Mouse (Mus musculus) kidney, adult 2 months (tissue): Measurements from ENCODE around the gene Rps6ka4. TPM values are rescaled to one million over a fixed set of nuclear protein-coding genes. Genes with fewer than 3 reads are reported as not detected.
A peak's percentile ranks its signal among the peaks of the same experiment; 100 is the strongest.

ENCODE experiments used
- DNase-seq: peaks from one replicate; pipeline ENCODE4 v3.0.0; 2021
- H3K27ac ChIP-seq: fragments of 200-500 bp; 2 replicates; pipeline ENCODE4 v1.5.1; 2012; ENCODE audit warnings: low read depth, low read length, control low read depth, inconsistent platforms; ENCODE audit not compliant: insufficient read depth
- H3K27me3 ChIP-seq: fragments of 200-500 bp; replicated peaks from 2 replicates; pipeline ENCODE4 v1.6.1; 2012; ENCODE audit warnings: mild to moderate bottlenecking, moderate library complexity, low read length, inconsistent platforms; ENCODE audit not compliant: control insufficient read depth, insufficient read depth
- H3K36me3 ChIP-seq: fragments of 200-500 bp; 2 replicates; pipeline ENCODE4 v1.6.1; 2012; ENCODE audit warnings: mild to moderate bottlenecking, moderate library complexity, low read length, inconsistent platforms; ENCODE audit not compliant: control insufficient read depth, insufficient read depth
- H3K4me1 ChIP-seq: fragments of 200-500 bp; 2 replicates; pipeline ENCODE4 v1.6.1; 2011; ENCODE audit warnings: low read length; ENCODE audit not compliant: control insufficient read depth, insufficient read depth
- H3K4me3 ChIP-seq: fragments of 200-500 bp; 2 replicates; pipeline ENCODE4 v1.5.1; 2011; ENCODE audit warnings: mild to moderate bottlenecking, low read depth, low read length, control low read depth; ENCODE audit not compliant: insufficient read depth
- CTCF ChIP-seq: fragments of 200-500 bp; conservative IDR thresholded peaks from 2 replicates; pipeline ENCODE4 v1.5.1; 2011; ENCODE audit warnings: low read depth, mild to moderate bottlenecking, control low read depth, low read length, moderate library complexity, mixed read lengths; ENCODE audit not compliant: insufficient read depth, insufficient read length
- POLR2A ChIP-seq: fragments of 200-500 bp; IDR thresholded peaks from one replicate; pipeline ENCODE4 v1.6.1; 2011; ENCODE audit warnings: low read depth, low read length, control low read depth
- WGBS: fragments of 180-500 bp; shearing (Covaris S2); methylation state at CpG from one replicate; pipeline ENCODE4 v1.1.7; 2018; 5-methylcytosine and 5-hydroxymethylcytosine counted together
- polyA plus RNA-seq: library from polyadenylated mRNA; depleted of rRNA; stranded (reverse); fragments of >200 nt; gene quantifications from 2 replicates; pipeline ENCODE4 v1.2.3, GENCODE M21; 2012

The Rps6ka4 gene
- polyA plus RNA-seq, 1 experiment = 19.9 TPM

DNA sequence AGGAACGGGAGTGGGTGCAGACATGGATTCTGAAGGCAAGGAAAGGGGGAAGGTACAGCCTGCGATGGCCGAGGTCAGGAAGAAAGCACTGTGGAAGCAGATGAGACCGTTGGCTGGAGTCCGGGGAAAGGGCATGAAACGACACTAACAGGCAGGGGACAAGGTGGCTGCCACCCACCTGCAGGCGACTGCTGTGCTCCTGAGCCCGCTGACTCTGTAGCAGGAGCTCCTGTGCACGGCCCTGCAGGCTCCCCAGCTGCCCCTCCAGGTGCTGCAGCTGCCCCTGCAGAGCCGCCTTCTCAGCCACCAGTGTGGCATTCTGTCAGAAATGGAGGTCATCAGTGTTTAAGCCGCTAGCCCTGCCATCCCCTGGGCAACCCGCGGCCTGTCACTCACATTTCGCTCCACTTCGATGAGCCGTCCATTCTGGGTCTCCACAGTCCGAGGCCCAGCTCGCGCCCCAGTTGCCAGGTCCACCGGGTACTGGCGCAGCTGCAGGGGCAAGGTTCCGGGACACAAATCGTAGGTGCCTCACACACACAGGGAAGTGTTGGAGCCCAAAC lies 9.2 kb upstream of the Rps6ka4 start:
- 84% methylated on average over 23 of the region's 23 CpGs for WGBS

DNA sequence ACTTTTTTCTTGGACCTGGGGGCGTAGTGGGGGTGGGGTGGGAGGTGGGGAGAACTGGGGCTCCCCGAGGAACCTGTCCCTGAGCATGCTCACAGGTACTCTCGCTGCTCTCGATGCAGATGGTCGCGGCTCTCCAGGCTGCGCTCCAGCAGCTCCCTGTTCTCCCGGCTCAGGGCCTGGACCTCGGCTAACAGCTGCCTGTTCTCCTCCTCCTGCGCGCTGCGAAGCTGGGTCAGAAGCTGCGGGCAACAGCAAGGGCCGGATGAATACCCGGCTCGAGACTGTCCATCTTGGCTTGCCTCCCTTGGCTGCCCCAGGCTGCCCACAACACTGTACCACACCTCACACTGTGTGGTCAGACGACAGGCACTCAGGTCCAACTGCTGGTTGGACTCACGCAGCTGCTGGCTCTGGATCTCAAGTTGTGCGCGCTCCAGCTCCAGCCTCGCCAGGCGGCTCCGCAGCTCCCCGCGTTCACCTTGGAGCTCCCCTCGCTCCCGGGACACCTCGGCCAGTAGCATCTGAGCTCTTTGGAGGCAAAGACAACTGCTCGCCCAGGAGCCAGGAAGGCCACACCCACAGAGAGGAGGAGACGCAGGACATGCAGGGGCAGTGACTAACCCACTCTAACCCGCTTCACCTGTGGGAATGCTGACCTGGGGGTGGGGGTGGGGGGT lies 7.5 kb upstream of the Rps6ka4 start:
- TF ChIP-seq POLR2A (no peak), CTCF (no peak)
- DNase-seq = peak; percentile 36
- no peaks in the 10 kb centered on the region for H3K36me3 ChIP-seq
- peaks cover 3% of the 10 kb centered on the region; the same call in 1 of the 2 replicates for H3K4me1 ChIP-seq
- WGBS = 7% methylated on average over 31 of the region's 31 CpGs
- no peaks in the 10 kb centered on the region for H3K27me3 ChIP-seq
- H3K27ac ChIP-seq = no peak overlapping the region
- no peak overlapping the region for H3K4me3 ChIP-seq

More for the DNA sequence above, 9.2 kb upstream of the Rps6ka4 start:
- Histone ChIP-seq H3K27me3 (no peaks in the 10 kb centered on the region), H3K36me3 (no peaks in the 10 kb centered on the region), H3K27ac (no peak overlapping the region), H3K4me3 (no peak overlapping the region), H3K4me1 (peaks cover 3% of the 10 kb centered on the region; the same call in 1 of the 2 replicates)
- DNase-seq = no peak
- TF ChIP-seq POLR2A (no peak), CTCF (no peak)

DNA sequence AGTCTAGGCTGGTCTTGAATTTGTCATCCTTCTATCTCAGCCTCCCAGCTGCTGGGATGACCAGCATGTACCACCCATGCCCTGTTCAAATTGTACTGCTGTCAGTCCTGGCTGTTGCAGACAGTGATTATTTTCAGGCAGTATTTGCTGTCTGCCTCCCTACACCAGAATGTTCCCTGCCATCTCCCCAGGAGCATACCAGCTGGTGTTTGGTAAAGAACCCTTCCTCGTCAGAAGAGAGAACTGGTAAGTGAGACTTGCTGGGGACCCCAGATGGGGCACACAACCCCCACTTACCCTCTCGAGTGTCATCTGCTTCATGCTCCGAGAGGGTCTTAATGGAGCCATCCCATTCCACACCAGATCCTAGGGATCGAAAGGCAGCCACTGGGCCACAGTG lies 5.6 kb upstream of the Rps6ka4 start:
- Histone ChIP-seq H3K27me3 (no peaks in the 10 kb centered on the region), H3K4me3 (no peak overlapping the region), H3K27ac (no peak overlapping the region), H3K4me1 (peaks cover 3% of the 10 kb centered on the region), H3K36me3 (no peaks in the 10 kb centered on the region)
- no peak for DNase-seq
- TF ChIP-seq POLR2A (no peak), CTCF (no peak)
- WGBS = 93% methylated on average over 4 of the region's 4 CpGs

DNA sequence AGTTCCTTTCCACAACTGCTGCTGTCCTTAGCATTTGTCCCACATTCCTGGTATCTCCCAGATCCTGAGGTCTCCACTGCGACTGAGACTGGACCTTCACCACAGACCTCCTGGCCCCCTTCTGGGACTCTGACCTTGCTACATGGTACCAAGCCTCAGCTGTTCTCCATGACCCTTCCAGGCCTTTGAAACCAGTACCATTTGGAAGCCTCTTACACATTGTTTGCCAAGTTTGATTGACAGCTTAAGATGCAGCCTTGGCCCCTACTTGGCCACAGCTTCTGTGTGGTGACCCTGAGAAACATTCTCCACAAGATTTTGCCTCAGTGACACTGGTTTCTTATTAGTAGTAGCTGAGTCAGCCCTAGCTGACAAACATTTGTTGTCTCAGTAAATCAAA lies 1.9 kb upstream of the Rps6ka4 start:
- H3K27me3 ChIP-seq = no peaks in the 10 kb centered on the region
- DNase-seq = no peak
- 94% methylated on average over 1 of the region's 1 CpGs for WGBS
- TF ChIP-seq POLR2A (no peak), CTCF (no peak)
- H3K36me3 ChIP-seq = no peaks in the 10 kb centered on the region
- H3K4me1 ChIP-seq = peaks cover 5% of the 10 kb centered on the region
- H3K4me3 ChIP-seq = no peak overlapping the region
- H3K27ac ChIP-seq = no peak overlapping the region

DNA sequence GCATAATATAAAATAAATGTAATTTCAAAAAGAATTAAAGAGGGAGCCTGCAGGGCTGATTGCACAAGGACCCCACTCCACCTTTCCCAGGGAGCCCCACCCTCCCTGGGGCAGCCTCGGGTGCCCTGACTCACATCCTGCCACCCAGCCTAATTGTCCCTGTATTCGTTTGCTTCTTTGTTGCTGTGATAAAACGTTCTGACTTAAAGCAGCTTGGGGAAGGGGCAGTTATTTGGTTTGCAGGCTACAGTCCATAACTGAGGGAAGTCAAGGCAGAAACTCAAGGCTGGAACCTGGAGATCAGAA lies 809 bp upstream of the Rps6ka4 start:
- H3K36me3 ChIP-seq = no peaks in the 10 kb centered on the region
- H3K4me1 ChIP-seq = peaks cover 5% of the 10 kb centered on the region
- 30% methylated on average over 3 of the region's 3 CpGs for WGBS
- no peak for DNase-seq
- no peak overlapping the region for H3K4me3 ChIP-seq
- TF ChIP-seq POLR2A (no peak), CTCF (no peak)
- no peak overlapping the region for H3K27ac ChIP-seq
- no peaks in the 10 kb centered on the region for H3K27me3 ChIP-seq

DNA sequence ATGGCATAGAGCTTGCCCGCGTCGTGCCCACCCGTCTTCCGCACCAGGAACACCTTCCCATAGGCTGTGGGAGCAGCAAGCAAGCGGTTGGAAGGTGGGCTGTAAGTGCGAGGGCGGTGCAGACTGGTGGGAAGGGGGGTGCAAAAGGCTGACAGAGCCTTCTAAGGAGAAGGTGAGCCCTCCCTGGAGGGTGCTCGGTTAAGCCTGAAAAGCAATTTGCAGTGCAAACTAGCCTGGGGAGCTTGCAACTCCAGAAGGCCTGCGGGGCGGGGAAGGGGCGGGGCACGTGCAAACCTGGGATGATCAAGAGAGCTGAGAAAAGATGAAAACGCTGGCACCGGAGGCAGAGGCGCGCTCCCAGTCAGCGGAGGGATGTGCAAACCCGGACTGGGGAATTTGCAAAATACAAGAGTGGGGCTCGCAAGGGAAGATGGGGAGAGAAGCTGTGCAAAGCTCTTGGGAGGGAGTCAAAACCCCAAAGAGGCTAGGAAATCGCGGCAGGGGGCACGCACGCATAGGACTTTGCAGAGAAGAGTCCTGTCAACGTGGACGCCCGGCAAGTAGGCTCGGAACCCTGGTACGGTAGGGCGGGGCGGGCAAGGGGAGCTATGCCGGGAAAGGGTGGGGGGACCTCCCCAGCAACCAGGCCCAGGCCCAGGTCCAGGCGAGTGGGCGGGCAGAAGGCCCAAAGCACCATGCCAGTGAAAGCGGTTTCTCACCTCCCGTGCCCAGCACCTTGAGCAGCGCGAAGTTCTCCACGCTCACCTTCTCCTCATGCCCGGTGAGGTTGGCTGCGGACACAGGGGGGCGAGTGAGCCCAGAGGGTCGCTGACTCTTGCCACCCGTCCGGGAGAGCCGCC lies 591 bp downstream of the Rps6ka4 start:
- H3K27me3 ChIP-seq = no peaks in the 10 kb centered on the region
- TF ChIP-seq POLR2A (no peak), CTCF (no peak)
- DNase-seq = peak; percentile 53
- H3K27ac ChIP-seq = peak overlapping the region; percentile 5; the same call in 1 of the 2 replicates
- 9% methylated on average over 46 of the region's 46 CpGs for WGBS
- H3K4me3 ChIP-seq = peak overlapping the region; percentile 89
- no peaks in the 10 kb centered on the region for H3K36me3 ChIP-seq
- H3K4me1 ChIP-seq = peaks cover 5% of the 10 kb centered on the region

DNA sequence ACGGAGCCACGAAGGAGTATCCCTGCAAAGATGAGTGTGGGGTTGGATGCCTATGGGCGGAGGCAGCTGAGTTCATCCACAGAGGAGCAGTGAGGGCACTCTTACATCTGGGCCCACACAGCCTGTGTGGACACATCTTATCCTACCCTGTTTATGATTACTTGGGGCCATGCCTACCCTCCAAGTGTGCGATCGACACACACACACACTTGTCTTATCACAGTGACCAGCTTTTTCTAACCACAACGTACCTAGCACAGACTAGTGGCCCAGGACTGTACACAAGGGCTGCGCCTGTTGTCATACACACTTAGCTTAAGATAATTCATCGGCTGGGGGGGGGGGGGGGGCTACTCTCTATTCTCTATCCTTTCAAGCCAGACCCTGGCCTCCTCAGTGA lies 8.1 kb downstream of the Rps6ka4 start:
- DNase-seq = no peak
- no peaks in the 10 kb centered on the region for H3K4me1 ChIP-seq
- H3K36me3 ChIP-seq = peaks cover 9% of the 10 kb centered on the region
- TF ChIP-seq CTCF = no peak
- no peak for TF ChIP-seq POLR2A
- 96% methylated on average over 8 of the region's 8 CpGs for WGBS
- no peak overlapping the region for H3K27ac ChIP-seq
- H3K4me3 ChIP-seq = no peak overlapping the region
- no peaks in the 10 kb centered on the region for H3K27me3 ChIP-seq
